Mouse (Mus musculus) left cerebral cortex, adult 2 months (tissue): ENCODE measurements around the gene Sgcd. TPM values are rescaled to one million over a fixed set of nuclear protein-coding genes. Genes with fewer than 3 reads are reported as not detected.

ENCODE experiments used
- DNase-seq, 2 experiments: peaks; one replicate each; pipeline ENCODE4 v3.0.0; 2021 to 2022; ENCODE audit warnings: low spot score in 2 of 2, mixed read lengths in 1 of 2; ENCODE audit errors: extremely low spot score in 1 of 2
- H3K27ac ChIP-seq: fragments of 200-600 bp; 2 replicates; pipeline ENCODE4 v1.8.1; 2022
- H3K4me3 ChIP-seq: fragments of 200-600 bp; 2 replicates; pipeline ENCODE4 v1.8.1; 2022
- CTCF ChIP-seq: fragments of 200-600 bp; IDR thresholded peaks from 2 replicates; pipeline ENCODE4 v1.8.1; 2022; ENCODE audit warnings: antibody characterized with exemption, mild to moderate bottlenecking, moderate library complexity
- intact Hi-C: fragments of 180-260 bp; cut with DNase I; formaldehyde crosslinking; loops from one replicate; pipeline ENCODE4 v1.15.1; 2025
- total RNA-seq, 2 experiments: library from RNA; stranded (reverse); gene quantifications; 2 replicates each; pipeline ENCODE4 v1.2.3; 2021

Sgcd gene
- total RNA-seq, 2 experiments from 2014 or later = 15.0 to 18.7 TPM

GRCm38 (mm10) chr11:47110314-47110713 lies 878.5 kb downstream of the Sgcd start:
- no peak overlapping the region for H3K4me3 ChIP-seq
- intact Hi-C loops = no loop called here
- TF ChIP-seq CTCF = no peak
- peak in 1 of 2 experiments; percentile 16 for DNase-seq
- H3K27ac ChIP-seq = no peak overlapping the region

GRCm38 (mm10) chr11:47107661-47108060 lies 881.1 kb downstream of the Sgcd start:
- Histone ChIP-seq H3K4me3 (no peak overlapping the region), H3K27ac (no peak overlapping the region)
- no peak for TF ChIP-seq CTCF
- intact Hi-C loops = no loop called here
- DNase-seq = no peak

GRCm38 (mm10) chr11:47093296-47093912 lies 895.4 kb downstream of the Sgcd start:
- no peak for TF ChIP-seq CTCF
- intact Hi-C loops = no loop called here
- H3K27ac ChIP-seq = no peak overlapping the region
- no peak overlapping the region for H3K4me3 ChIP-seq
- DNase-seq = no peak

GRCm38 (mm10) chr11:47082517-47082916 lies 906.3 kb downstream of the Sgcd start:
- no peak for DNase-seq
- intact Hi-C loops = no loop called here
- TF ChIP-seq CTCF = no peak
- Histone ChIP-seq H3K27ac (no peak overlapping the region), H3K4me3 (no peak overlapping the region)

- intact Hi-C loops = no loop called here
- Histone ChIP-seq H3K27ac (no peak overlapping the region), H3K4me3 (no peak overlapping the region)
- no peak for DNase-seq
- no peak for TF ChIP-seq CTCF
Observed at GRCm38 (mm10) chr11:47073538-47073937, 915.2 kb downstream of the Sgcd start.

GRCm38 (mm10) chr11:47071161-47071560 lies 917.6 kb downstream of the Sgcd start:
- DNase-seq = no peak
- H3K4me3 ChIP-seq = no peak overlapping the region

GRCm38 (mm10) chr11:47069769-47070384 lies 918.9 kb downstream of the Sgcd start:
- H3K4me3 ChIP-seq = no peak overlapping the region
- intact Hi-C loops = no loop called here
- no peak for DNase-seq
- H3K27ac ChIP-seq = no peak overlapping the region
- TF ChIP-seq CTCF = no peak

More at GRCm38 (mm10) chr11:47071161-47071560, 917.6 kb downstream of the Sgcd start:
- no peak for TF ChIP-seq CTCF
- intact Hi-C loops = no loop called here
- H3K27ac ChIP-seq = no peak overlapping the region

- Histone ChIP-seq H3K27ac (no peak overlapping the region), H3K4me3 (no peak overlapping the region)
- intact Hi-C loops = no loop called here
- DNase-seq = no peak
- no peak for TF ChIP-seq CTCF
Observed at GRCm38 (mm10) chr11:47063690-47064089, 925.1 kb downstream of the Sgcd start.

GRCm38 (mm10) chr11:47050390-47050789 lies 938.4 kb downstream of the Sgcd start:
- no peak overlapping the region for H3K27ac ChIP-seq
- no peak for DNase-seq
- TF ChIP-seq CTCF = no peak
- intact Hi-C loops = no loop called here
- H3K4me3 ChIP-seq = no peak overlapping the region

GRCm38 (mm10) chr11:47049756-47050155 lies 939.0 kb downstream of the Sgcd start:
- intact Hi-C loops = no loop called here
- Histone ChIP-seq H3K4me3 (no peak overlapping the region), H3K27ac (no peak overlapping the region)
- no peak for DNase-seq
- TF ChIP-seq CTCF = no peak

GRCm38 (mm10) chr11:47032318-47032717 lies 956.5 kb downstream of the Sgcd start:
- H3K4me3 ChIP-seq = no peak overlapping the region
- no peak for TF ChIP-seq CTCF
- intact Hi-C loops = no loop called here
- no peak overlapping the region for H3K27ac ChIP-seq
- DNase-seq = no peak

GRCm38 (mm10) chr11:47020874-47021273 lies 967.9 kb downstream of the Sgcd start:
- DNase-seq = no peak
- intact Hi-C loops = no loop called here
- TF ChIP-seq CTCF = no peak
- H3K27ac ChIP-seq = no peak overlapping the region
- no peak overlapping the region for H3K4me3 ChIP-seq

- H3K27ac ChIP-seq = no peak overlapping the region
- TF ChIP-seq CTCF = no peak
- H3K4me3 ChIP-seq = no peak overlapping the region
- DNase-seq = no peak
- intact Hi-C loops = no loop called here
Observed at GRCm38 (mm10) chr11:47018139-47018538, 970.6 kb downstream of the Sgcd start.
